ENCODE assay signal across 18 mouse cellular contexts in the genomic region with DNA sequence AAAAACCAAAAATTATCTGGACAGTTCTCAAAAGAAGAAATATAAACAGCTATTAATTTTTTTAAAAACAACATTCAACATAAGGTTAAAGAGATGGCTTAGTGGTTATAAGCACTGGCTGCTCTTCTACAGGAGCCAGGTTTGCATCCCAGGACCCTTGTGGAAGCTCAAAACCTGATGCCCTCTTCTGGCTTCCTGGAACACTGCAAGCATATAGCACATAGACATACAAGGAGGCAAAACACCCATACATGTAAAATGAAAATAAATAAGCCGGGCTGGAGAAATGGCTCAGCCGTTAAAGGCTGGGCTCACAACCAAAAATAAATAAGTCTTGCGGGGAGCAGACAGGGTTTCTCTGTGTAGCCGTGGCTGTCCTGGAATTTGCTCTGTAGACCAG. TPM values are rescaled to one million over a fixed set of nuclear protein-coding genes. Genes with fewer than 3 reads are reported as not detected.
DNase-seq lines count a peak whose midpoint lies in the region; TF ChIP-seq lines count a peak whose summit lies in the region.
"Had no signal": no experiment of that assay in that cellular context is flagged by ENCODE, and none has a peak within 500 bp of the region (broad histone marks: within the 10 kb centered on the region; RNA-seq: fewer than 3 reads in every experiment).

No protein-coding gene starts in this region.

- in situ Hi-C loops in CH12.LX (cut with MboI; ENCODE audit: low pct_ligation_motif_present, low pct_unique_long_range_greater_than_20kb, low sequenced_read_pairs) = no loop called here

- DNase-seq in cerebellum, postnatal 10 days = peak; percentile 14 to 19
- DNase-seq in cerebellum, adult 18-20 months = no peak
- peak; percentile 6 for DNase-seq in left cerebral cortex, postnatal 4 days
- DNase-seq in left cerebral cortex, adult 8-10 months (ENCODE audit: low spot score in 2 of 2) = no peak
- DNase-seq in CH12.LX (ENCODE audit: extremely low read depth) (peak; percentile 6), WW6 (ENCODE audit: low read depth, low spot score) (peak; percentile 16)
- DNase-seq in adrenal gland, postnatal 4 days (ENCODE audit: low spot score in 2 of 2) = no peak
- no peak for DNase-seq in adrenal gland, postnatal 36 days
- DNase-seq: cerebellum, adult 9-10 months; gastrocnemius, postnatal 25 days; heart, postnatal 10 days; kidney, postnatal 4 days; lung, postnatal 10 days; thymus, postnatal 14 days had no signal

- no peak overlapping the region for H3K9ac ChIP-seq in CH12.LX (ENCODE audit: insufficient read depth, low read depth)
- H3K9ac ChIP-seq: forebrain, embryonic 12.5 days; limb, embryonic 13.5 days; liver, embryonic 14.5 days had no signal

- TF ChIP-seq RAD21 in CH12.LX (IDR thresholded peaks at IDR 0.05; ENCODE audit: low read depth, low read length) = no peak

- H3K27me3 ChIP-seq in CH12.LX (replicated peaks) = peaks cover 2% of the 10 kb centered on the region
- H3K27me3 ChIP-seq: forebrain, embryonic 12.5 days had no signal

- no peaks in the 10 kb centered on the region for H3K36me3 ChIP-seq in CH12.LX (replicated peaks in 1 of 2; ENCODE audit: control insufficient read depth in 1 of 2, insufficient read depth in 1 of 2, low read length in 1 of 2)
- H3K36me3 ChIP-seq: forebrain, embryonic 12.5 days; limb, embryonic 13.5 days had no signal

- intact Hi-C loops in left cerebral cortex, postnatal 4 days (cut with DNase I) = loop anchor here (10.0 kb wide), 1 partner anchor 514 kb away; no protein-coding TSS in a partner anchor

- no peak for TF ChIP-seq POLR2A in CH12.LX (IDR thresholded peaks at IDR 0.05; ENCODE audit: low read depth, low read length)

- no peak for TF ChIP-seq EP300 in CH12.LX (IDR thresholded peaks at IDR 0.05; ENCODE audit: low read length)

- no peak overlapping the region for H3K27ac ChIP-seq in CH12.LX (ENCODE audit: insufficient read depth, low read depth)
- H3K27ac ChIP-seq: forebrain, embryonic 12.5 days; limb, embryonic 13.5 days; liver, embryonic 14.5 days had no signal

- no peaks in the 10 kb centered on the region for H3K9me3 ChIP-seq in CH12.LX (replicated peaks; ENCODE audit: low read length)
- H3K9me3 ChIP-seq: forebrain, embryonic 12.5 days; limb, embryonic 13.5 days had no signal

- no peaks in the 10 kb centered on the region for H3K4me1 ChIP-seq in CH12.LX (ENCODE audit: control insufficient read depth in 1 of 2, insufficient read depth in 2 of 2)
- H3K4me1 ChIP-seq: forebrain, embryonic 12.5 days; limb, embryonic 13.5 days had no signal

- TF ChIP-seq CTCF in CH12.LX (conservative IDR thresholded peaks at IDR 0.05 in 1 of 2, IDR thresholded peaks at IDR 0.05 in 1 of 2; ENCODE audit: low read depth in 2 of 2, low read length in 2 of 2) = peak in 1 of 2 experiments; percentile 30; a peak in 2 of 4 replicates

- no peak overlapping the region for H3K4me2 ChIP-seq in CH12.LX (ENCODE audit: insufficient read depth, low read depth, poor library complexity, severe bottlenecking)
- H3K4me2 ChIP-seq: forebrain, embryonic 12.5 days; heart, embryonic 11.5 days; limb, embryonic 13.5 days had no signal

- H3K4me3 ChIP-seq in CH12.LX (replicated peaks in 1 of 3; ENCODE audit: low read depth in 2 of 3, low read length in 2 of 3, poor library complexity in 1 of 3) = no peak overlapping the region
- H3K4me3 ChIP-seq: forebrain, embryonic 12.5 days; limb, embryonic 13.5 days had no signal

- H3K79me2 ChIP-seq in CH12.LX (replicated peaks; ENCODE audit: control insufficient read depth, extremely low read depth, insufficient read depth, poor library complexity, severe bottlenecking) = no peaks in the 10 kb centered on the region

- dilution Hi-C loops in CH12.LX (cut with MboI; ENCODE audit: extremely low pct_ligation_motif_present, extremely low pct_unique_long_range_greater_than_20kb, low sequenced_read_pairs) = no loop called here

TF ChIP-seq in CH12.LX, 34 proteins besides CTCF, POLR2A, EP300 and RAD21:
- TF ChIP-seq IRF4 (IDR thresholded peaks at IDR 0.05; ENCODE audit: low read depth, low read length) (no peak), ELF1 (IDR thresholded peaks at IDR 0.05; ENCODE audit: low read depth, low read length) (no peak), CHD1 (IDR thresholded peaks at IDR 0.05; ENCODE audit: low read depth, low read length) (no peak), ZNF384 (IDR thresholded peaks at IDR 0.05; ENCODE audit: low read depth, low read length) (no peak), SIN3A (IDR thresholded peaks at IDR 0.05; ENCODE audit: low read length) (no peak), POLR2AphosphoS2 (IDR thresholded peaks at IDR 0.05; ENCODE audit: low read depth, low read length) (no peak), HCFC1 (IDR thresholded peaks at IDR 0.05; ENCODE audit: low read depth, low read length) (no peak), E2F4 (IDR thresholded peaks at IDR 0.05; ENCODE audit: insufficient replicate concordance, low read depth, low read length) (no peak), MYC (IDR thresholded peaks at IDR 0.05; ENCODE audit: low read depth, low read length) (no peak), TBP (conservative IDR thresholded peaks at IDR 0.05; ENCODE audit: low read depth, low read length) (no peak), RCOR1 (conservative IDR thresholded peaks at IDR 0.05; ENCODE audit: low read depth, low read length) (no peak), JUND (conservative IDR thresholded peaks at IDR 0.05; ENCODE audit: low read depth, low read length) (no peak), BHLHE40 (IDR thresholded peaks at IDR 0.05; ENCODE audit: low read depth, low read length) (no peak), SMC3 (IDR thresholded peaks at IDR 0.05; ENCODE audit: low read depth, low read length) (no peak)

RNA-seq across cellular contexts. Expression of a gene that starts 9.3 kb away (rescaled TPM):
- total RNA-seq in left cerebral cortex, postnatal 4 days (2021) = 10 to 100 TPM; 34.3 to 35.9 TPM
- 10 to 100 TPM; 32.5 to 37.3 (median 35.7) TPM for total RNA-seq in left cerebral cortex, adult 8-10 months (2022)
- total RNA-seq in CH12.LX (2012; rRNA removed) (8.7 TPM in 2 replicates), CH12.LX (2014; rRNA removed) (30.8 and 32.9 TPM in 2 replicates)
- polyA plus RNA-seq in CH12.LX (2012; ENCODE audit: insufficient read length, low read depth) = 29.2 and 31.2 TPM in 2 replicates
- 10 to 100 TPM; 38.8 to 41.3 TPM for total RNA-seq in adrenal gland, postnatal 4 days (2021)
- total RNA-seq in adrenal gland, postnatal 36 days (2021) = 10 to 100 TPM; 34.6 to 38.2 TPM

RNA-seq across cellular contexts. Expression of a gene that starts 28.4 kb away (rescaled TPM):
- total RNA-seq in left cerebral cortex, postnatal 4 days (2021) = 10 to 100 TPM; 34.3 to 34.9 TPM
- total RNA-seq in left cerebral cortex, adult 8-10 months (2022) = 10 to 100 TPM; 23.1 to 29.8 (median 27.8) TPM
- 46.6 and 60.8 TPM in 2 replicates for total RNA-seq in CH12.LX (2012; rRNA removed)
- 126 TPM in 2 replicates for total RNA-seq in CH12.LX (2014; rRNA removed)
- 84.9 and 92.6 TPM in 2 replicates for polyA plus RNA-seq in CH12.LX (2012; ENCODE audit: insufficient read length, low read depth)
- total RNA-seq in adrenal gland, postnatal 4 days (2021) = 10 to 100 TPM; 31.2 to 31.4 TPM
- total RNA-seq in adrenal gland, postnatal 36 days (2021) = 10 to 100 TPM; 31.5 to 34.3 TPM

Comparison
In these comparisons a context has a peak if more than half of its experiments do, and no peak if none do; other contexts are left out.
1. DNase-seq: peak in cerebellum, postnatal 10 days (2 of 2), left cerebral cortex, postnatal 4 days (single experiment), CH12.LX (single experiment) and WW6 (single experiment); none in cerebellum, adult 18-20 months (0 of 2), left cerebral cortex, adult 8-10 months (0 of 2), adrenal gland, postnatal 4 days (0 of 2) and adrenal gland, postnatal 36 days (0 of 2).